Mouse (Mus musculus): ENCODE data around the gene Kcnh1.

The Kcnh1 gene

DNA sequence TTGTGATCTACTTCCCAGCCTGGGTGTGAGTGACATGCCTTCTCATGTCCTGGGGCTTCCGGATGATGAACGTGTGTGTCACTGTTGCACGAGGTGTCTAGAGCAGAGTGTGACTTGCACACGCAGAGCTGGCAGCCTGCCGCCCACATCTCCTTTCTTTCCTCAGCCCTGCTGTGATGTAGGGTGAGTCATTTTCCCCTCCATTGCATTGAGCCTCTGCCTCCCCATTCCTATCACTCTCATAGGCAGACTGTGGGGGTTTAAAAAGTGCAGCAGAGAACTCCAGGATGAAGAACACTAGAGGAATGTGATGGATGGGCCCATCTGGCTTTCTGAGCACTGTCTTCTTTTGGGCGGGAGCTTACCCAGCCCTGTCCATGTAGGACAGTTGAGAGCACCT lies 76.4 kb downstream of the Kcnh1 start:
- in situ Hi-C loops (cut with MboI) = no loop called here

DNA sequence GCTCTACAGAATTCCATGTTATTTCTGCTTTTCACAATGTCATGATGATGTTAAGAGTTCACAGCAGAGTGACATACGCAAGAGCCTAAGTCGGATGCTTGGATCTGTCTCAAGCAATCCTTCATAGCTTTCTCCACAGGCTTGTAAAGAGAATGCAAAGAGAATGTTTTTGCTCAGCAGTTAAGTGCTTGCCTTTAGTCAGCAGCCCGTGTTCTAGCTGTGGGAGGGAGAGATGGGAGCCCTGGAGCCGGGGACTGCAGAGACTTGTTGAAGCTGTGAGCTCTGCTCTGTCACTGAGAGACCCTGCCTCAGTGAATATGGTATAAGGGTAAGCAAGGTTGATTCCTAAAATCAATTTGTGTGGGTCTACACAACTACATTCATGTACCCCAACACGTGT lies 78.3 kb downstream of the Kcnh1 start:
- in situ Hi-C loops (cut with MboI) = no loop called here

DNA sequence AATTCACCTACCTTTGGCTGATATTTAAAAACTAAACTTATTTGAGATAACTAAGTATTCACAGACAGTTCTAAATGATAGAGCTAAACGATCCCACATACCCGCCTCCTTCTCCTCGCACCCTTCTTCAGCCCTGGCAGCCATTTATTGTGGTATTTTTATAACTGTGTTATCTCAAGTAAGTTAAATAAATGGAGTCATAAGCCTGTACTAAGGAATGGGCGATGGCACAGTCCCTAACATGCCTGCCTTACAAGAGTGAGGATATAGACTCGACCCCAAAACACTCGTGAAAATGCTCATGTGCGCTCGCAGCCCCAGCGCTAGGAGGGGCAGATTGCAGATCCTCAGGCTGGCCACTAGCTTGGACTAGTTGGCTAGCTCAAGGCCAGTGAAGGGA lies 79.3 kb downstream of the Kcnh1 start:
- in situ Hi-C loops (cut with MboI) = no loop called here

GRCm38 (mm10) chr1:192277801-192278385 lies 87.3 kb downstream of the Kcnh1 start:
- in situ Hi-C loops (cut with MboI) = no loop called here

GRCm38 (mm10) chr1:192284340-192284739 lies 93.8 kb downstream of the Kcnh1 start:
- in situ Hi-C loops (cut with MboI) = no loop called here

DNA sequence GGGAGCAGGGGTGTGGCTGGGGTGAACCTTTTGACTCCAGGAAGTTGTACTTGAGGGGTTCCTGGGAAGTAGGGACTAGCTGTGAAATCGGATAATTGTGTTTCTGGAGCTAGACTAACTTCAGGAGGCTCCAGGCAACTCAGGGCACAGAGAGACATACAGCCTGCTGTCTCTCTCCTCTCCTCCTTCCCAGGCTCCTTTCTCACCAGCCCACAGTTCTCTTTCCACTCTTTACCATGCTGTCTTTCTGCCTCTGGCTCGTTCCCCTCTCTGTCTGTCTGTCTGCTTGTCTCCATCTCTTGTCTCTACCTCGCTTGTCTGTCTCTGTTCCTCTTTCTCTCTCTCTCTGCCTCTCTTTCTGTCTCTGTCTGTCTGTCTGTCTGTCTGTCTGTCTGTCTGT lies 94.4 kb downstream of the Kcnh1 start:
- in situ Hi-C loops (cut with MboI) = no loop called here

DNA sequence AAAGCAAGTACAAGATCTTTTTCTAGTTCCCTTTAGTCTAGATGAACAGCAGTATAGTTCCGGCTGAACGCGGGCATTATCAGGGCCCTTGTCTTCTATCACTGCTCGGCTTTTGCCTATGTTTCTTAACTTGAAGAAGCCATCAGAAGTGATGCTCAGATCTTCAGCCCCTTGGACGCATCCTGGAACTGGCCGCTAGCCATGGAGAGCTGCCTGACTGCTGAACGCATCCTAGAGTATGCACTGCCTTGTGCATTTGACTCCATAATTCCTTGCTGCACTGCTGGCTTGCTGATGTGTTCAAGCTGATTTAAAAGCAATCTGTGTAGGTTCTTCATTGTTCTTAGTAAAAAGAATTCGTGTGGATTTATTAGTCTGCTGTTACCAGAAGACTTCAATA lies 97.9 kb downstream of the Kcnh1 start:
- in situ Hi-C loops (cut with MboI) = no loop called here

- in situ Hi-C loops (cut with MboI) = no loop called here
Measured at GRCm38 (mm10) chr1:192291286-192291685, 100.7 kb downstream of the Kcnh1 start.

DNA sequence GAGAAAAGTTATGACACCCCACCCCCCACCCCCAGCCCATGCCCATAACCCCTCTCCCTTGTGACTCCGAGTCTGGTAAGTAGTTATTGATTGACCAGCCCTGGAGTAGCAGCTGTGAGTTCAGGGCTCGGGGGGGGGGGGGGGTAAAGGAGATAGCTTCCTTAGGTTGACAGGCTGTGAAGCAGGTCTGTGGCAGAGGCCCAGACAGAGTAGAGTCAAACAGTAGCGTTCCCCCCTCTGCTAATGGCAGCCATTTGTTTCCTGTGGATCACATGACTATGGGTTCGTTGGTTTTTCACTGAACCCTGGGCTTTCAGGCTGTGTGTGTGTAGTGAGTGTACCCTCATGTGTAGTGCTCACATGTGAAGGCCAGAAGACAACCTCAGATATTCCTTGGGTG lies 102.8 kb downstream of the Kcnh1 start:
- in situ Hi-C loops (cut with MboI) = no loop called here

DNA sequence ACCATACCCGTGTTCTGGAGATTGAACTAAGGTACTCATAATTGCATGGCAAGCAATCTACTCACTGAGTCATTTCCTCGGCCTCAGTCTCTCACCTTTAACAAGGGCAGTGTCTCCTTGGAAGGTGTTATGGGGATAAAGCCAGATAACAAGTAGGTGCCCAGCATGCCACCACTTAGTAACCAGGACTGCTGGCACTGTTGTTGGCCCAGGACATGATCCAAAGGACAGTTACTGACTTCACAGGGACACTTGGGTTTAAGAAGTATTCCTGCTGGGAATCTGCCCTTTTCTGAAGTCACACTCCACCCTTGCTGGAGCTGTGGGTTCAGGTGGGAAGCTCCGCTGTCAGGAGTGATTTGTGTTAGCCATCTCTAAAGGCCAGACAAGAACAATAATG lies 103.3 kb downstream of the Kcnh1 start:
- in situ Hi-C loops (cut with MboI) = no loop called here

DNA sequence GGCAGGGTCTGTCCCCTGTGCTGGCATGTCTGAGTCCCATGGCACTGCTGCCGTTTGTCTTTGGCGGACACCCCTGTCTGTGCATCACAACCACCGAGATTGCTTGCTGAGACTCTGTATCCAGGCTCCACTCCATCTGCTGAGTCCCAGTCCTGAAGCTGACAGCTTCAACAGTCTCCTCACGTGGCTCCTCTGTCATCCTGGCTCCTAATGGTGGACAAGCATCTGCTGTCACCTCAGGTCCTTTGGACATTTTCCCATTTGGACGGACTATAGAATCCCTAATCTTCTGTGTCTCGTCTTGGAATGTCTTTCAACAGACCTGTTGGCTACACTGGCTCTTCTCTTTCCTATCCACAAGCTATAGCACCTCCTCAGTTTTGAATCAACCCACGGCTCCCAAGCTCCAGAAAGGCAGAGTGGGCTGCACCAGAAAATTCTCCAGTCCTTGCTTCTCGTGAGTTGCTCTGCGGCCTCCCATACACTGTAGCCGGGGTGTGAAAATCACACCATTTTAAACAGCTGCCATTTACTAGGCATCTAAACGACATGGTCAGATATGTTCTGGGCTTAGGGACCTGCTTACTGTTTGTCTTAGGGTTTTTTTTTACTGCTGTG lies 104.8 kb downstream of the Kcnh1 start:
- in situ Hi-C loops (cut with MboI) = no loop called here

- in situ Hi-C loops (cut with MboI) = no loop called here
Measured at GRCm38 (mm10) chr1:192295902-192296301, 105.3 kb downstream of the Kcnh1 start.

GRCm38 (mm10) chr1:192297481-192298128 lies 107.0 kb downstream of the Kcnh1 start:
- in situ Hi-C loops (cut with MboI) = no loop called here

DNA sequence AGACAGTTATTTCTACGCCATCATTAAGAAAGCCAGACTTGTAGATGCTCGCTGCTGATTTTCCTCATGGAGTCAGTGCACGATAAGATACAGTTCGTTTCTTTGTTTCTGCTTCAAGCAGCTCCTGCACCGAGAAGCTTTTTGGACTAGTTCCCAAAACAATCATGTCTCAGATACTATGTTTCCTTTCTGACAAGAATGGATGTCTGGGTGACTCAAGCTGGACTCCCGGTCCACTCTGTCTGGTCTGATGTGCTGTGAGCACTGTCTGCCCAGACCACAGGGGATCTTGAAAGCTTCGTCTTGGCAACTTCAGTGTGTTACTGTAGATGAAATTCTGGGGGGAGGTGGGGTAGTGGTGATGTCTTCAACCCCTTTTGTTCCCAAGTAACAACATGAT lies 109.8 kb downstream of the Kcnh1 start:
- in situ Hi-C loops (cut with MboI) = no loop called here

DNA sequence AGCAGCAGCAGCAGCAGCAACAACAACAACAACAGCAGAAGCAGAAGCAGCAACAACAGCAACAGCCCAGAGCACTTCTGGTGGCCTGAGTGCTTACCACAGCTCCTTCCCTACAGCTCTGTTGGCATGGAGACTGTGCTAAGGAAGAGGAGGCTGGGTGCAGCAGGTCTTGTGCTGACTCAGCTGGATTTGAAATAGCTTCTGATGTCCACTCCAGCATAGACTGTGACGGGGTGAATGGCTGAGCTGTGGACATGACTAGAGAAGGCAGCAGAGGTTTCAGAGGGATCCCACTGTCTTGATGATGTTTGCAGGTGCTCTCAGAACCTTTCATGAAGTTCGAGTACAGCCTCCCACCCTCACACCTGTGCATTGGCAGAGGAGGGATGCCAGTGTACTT lies 113.0 kb downstream of the Kcnh1 start:
- in situ Hi-C loops (cut with MboI) = no loop called here

GRCm38 (mm10) chr1:192305155-192305554 lies 114.6 kb downstream of the Kcnh1 start:
- in situ Hi-C loops (cut with MboI) = no loop called here

GRCm38 (mm10) chr1:192307055-192307454 lies 116.5 kb downstream of the Kcnh1 start:
- in situ Hi-C loops (cut with MboI) = no loop called here

DNA sequence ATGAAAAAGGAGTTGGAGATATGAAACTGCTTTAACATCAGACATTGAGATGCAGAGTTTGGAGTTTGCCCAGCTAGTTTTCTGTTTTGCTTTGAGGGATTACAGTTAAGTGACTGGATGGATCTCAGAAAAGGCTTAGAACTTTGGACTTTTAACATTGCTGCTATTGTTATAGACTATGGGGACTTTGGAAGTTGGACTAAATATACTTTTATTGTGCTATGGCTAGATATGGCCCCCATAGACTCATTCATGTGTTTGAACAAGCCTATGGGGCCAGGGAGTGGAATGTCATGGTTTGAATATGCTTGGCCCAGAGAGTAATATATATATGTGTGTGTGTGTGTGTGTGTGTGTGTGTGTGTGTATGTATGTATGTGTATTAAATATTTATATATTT lies 120.7 kb downstream of the Kcnh1 start:
- in situ Hi-C loops (cut with MboI) = no loop called here

DNA sequence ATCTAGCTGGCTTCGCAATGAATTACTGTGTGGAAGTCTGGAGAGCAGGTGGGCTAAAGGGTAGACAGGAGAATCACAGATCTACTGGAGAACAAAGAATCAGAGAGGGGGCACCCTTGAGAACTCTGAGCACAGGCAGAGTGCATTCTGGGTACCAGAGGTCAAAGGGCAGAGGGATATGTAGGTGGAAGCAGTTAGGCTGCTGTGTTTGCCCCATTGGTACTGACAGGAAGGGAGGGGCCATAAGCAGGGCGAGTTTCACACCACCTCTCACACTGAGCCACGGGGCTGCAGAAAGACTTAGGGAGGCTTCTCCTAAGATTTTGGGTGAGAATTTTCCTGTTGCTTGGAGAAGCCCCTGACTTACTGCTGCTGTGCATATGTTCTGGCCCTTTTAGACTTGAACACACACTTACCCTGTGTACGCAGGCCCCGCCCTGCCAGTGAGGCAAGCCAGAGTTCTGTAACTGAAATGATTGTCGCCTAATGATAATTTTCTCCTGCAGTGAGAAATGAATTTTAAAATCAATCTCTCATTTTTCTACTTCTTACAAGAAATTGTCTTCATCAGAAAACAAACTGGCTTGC lies 121.4 kb downstream of the Kcnh1 start:
- in situ Hi-C loops (cut with MboI) = no loop called here

- in situ Hi-C loops (cut with MboI) = no loop called here
Measured at GRCm38 (mm10) chr1:192312446-192312845, 121.9 kb downstream of the Kcnh1 start.

- in situ Hi-C loops (cut with MboI) = no loop called here
Measured at GRCm38 (mm10) chr1:192312998-192313397, 122.4 kb downstream of the Kcnh1 start.

- in situ Hi-C loops (cut with MboI) = no loop called here
Measured at GRCm38 (mm10) chr1:192313571-192313972, 123.0 kb downstream of the Kcnh1 start.

GRCm38 (mm10) chr1:192314044-192314443 lies 123.5 kb downstream of the Kcnh1 start:
- in situ Hi-C loops (cut with MboI) = no loop called here

Measured in mature B cell (primary cell).